Comparison of ENCODE assay signal across 29 mouse cellular contexts in the genomic region with DNA sequence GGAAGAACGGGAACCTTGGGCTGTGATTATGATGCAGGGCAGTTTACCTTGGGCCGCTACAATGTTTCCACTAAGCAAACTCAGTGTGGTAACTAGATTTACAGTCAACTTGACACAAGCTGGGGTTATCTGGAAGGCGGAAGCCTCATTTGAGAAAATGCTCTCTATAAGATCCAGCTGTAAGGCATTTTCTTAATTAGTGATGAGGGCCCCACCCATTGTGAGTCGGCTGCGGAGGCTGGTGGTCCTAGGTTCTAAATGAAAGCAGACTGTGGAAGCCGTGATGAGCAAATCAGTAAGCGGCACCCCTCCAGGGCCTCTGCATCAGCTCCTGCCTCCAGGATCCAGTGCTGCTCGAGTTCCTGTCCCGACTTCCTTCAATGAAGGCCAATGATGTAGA.
DNase-seq lines count a peak whose midpoint lies in the region; ATAC-seq and TF ChIP-seq lines count a peak whose summit lies in the region.
"Had no signal": no experiment of that assay in that cellular context is flagged by ENCODE, and none has a peak within 500 bp of the region (broad histone marks: within the 10 kb centered on the region; RNA-seq: fewer than 3 reads in every experiment).

No protein-coding gene starts in this region.

- peak overlapping the region; percentile 34; the same call in 1 of the 2 replicates for H3K27ac ChIP-seq in kidney, embryonic 15.5 days
- peak overlapping the region; percentile 58; the same call in 1 of the 2 replicates for H3K27ac ChIP-seq in testis, adult 2 months (ENCODE audit: control insufficient read depth, insufficient read depth, low read depth, low read length)
- H3K27ac ChIP-seq: heart, embryonic 15.5 days; hindbrain, embryonic 12.5 days; hindbrain, postnatal 0 days; intestine, embryonic 15.5 days; left cerebral cortex, adult 2 months; liver, embryonic 12.5 days; macrophage; midbrain, embryonic 13.5 days; neural tube, embryonic 13.5 days; stomach, postnatal 0 days had no signal

- no peak overlapping the region for H3K4me3 ChIP-seq in kidney, embryonic 15.5 days (replicated peaks)
- H3K4me3 ChIP-seq in testis, adult 2 months (ENCODE audit: control insufficient read depth, low read depth, low read length): no peak overlapping the region
- H3K4me3 ChIP-seq: heart, embryonic 10.5 days; heart, embryonic 15.5 days; hindbrain, embryonic 12.5 days; intestine, embryonic 15.5 days; left cerebral cortex, adult 2 months; liver, embryonic 12.5 days; midbrain, embryonic 13.5 days; neural tube, embryonic 13.5 days had no signal

- 45% methylated on average over 9 of the region's 9 CpGs for WGBS in kidney, embryonic 15.5 days

- TF ChIP-seq POLR2A in testis, adult 2 months (IDR thresholded peaks at IDR 0.05; ENCODE audit: control insufficient read depth, low read depth, low read length): no peak

- no peaks in the 10 kb centered on the region for H3K27me3 ChIP-seq in kidney, embryonic 15.5 days
- H3K27me3 ChIP-seq in testis, adult 2 months (ENCODE audit: control insufficient read depth, insufficient read depth, low read length): no peaks in the 10 kb centered on the region
- H3K27me3 ChIP-seq: heart, embryonic 15.5 days; hindbrain, embryonic 12.5 days; intestine, embryonic 15.5 days; liver, embryonic 12.5 days; neural tube, embryonic 13.5 days had no signal

- ATAC-seq in kidney, embryonic 15.5 days (replicated peaks; ENCODE audit: low FRiP score): no peak
- ATAC-seq: forebrain, embryonic 14.5 days; hindbrain, postnatal 0 days; intestine, embryonic 15.5 days; liver, embryonic 12.5 days; liver, postnatal 0 days; lung, postnatal 0 days; midbrain, embryonic 13.5 days; Patski had no signal

- DNase-seq in adrenal gland, postnatal 14 days: peak; percentile 47
- no peak for DNase-seq in adrenal gland, postnatal 10 days
- DNase-seq in kidney, postnatal 14 days: no peak
- DNase-seq in testis, postnatal 10 days (ENCODE audit: low spot score): no peak
- DNase-seq in c-Kit-positive CD71-positive TER-119-positive erythroid progenitor cells, embryonic 14.5 days (ENCODE audit: low spot score): no peak
- no peak for DNase-seq in thymus, postnatal 25 days
- DNase-seq: cerebellum, adult 11-12 months; cerebellum, adult 9-11 months; gastrocnemius, postnatal 14 days; heart, postnatal 36 days; kidney, postnatal 10 days; liver, postnatal 0 days; right cerebral cortex, postnatal 4 days had no signal

- H3K9ac ChIP-seq in kidney, embryonic 15.5 days: no peak overlapping the region
- H3K9ac ChIP-seq: heart, embryonic 15.5 days; hindbrain, embryonic 12.5 days; intestine, embryonic 15.5 days; liver, embryonic 12.5 days; liver, postnatal 0 days; midbrain, embryonic 13.5 days; neural tube, embryonic 13.5 days had no signal

- no peak for TF ChIP-seq CTCF in testis, adult 2 months (IDR thresholded peaks at IDR 0.05; ENCODE audit: control insufficient read depth, insufficient read depth, insufficient replicate concordance, low read depth, low read length)

- H3K4me2 ChIP-seq in kidney, embryonic 15.5 days: no peak overlapping the region
- H3K4me2 ChIP-seq: heart, embryonic 15.5 days; hindbrain, embryonic 12.5 days; intestine, embryonic 15.5 days; liver, embryonic 12.5 days; midbrain, embryonic 13.5 days; neural tube, embryonic 13.5 days had no signal

- H3K9me3 ChIP-seq in kidney, embryonic 15.5 days (replicated peaks): no peaks in the 10 kb centered on the region
- H3K9me3 ChIP-seq: heart, embryonic 10.5 days; heart, embryonic 15.5 days; hindbrain, embryonic 12.5 days; intestine, embryonic 15.5 days; liver, embryonic 12.5 days; midbrain, embryonic 13.5 days; neural tube, embryonic 13.5 days had no signal

- peaks cover 34% of the 10 kb centered on the region for H3K4me1 ChIP-seq in kidney, embryonic 15.5 days
- peaks cover 2% of the 10 kb centered on the region; the same call in 1 of the 2 replicates for H3K4me1 ChIP-seq in testis, adult 2 months (ENCODE audit: control insufficient read depth, insufficient read depth, low read length)

- no peaks in the 10 kb centered on the region for H3K36me3 ChIP-seq in kidney, embryonic 15.5 days
- H3K36me3 ChIP-seq in testis, adult 2 months (ENCODE audit: control insufficient read depth, insufficient read depth, low read length): no peaks in the 10 kb centered on the region
- H3K36me3 ChIP-seq: heart, embryonic 10.5 days; heart, embryonic 15.5 days; hindbrain, embryonic 12.5 days; intestine, embryonic 15.5 days; liver, embryonic 12.5 days; midbrain, embryonic 13.5 days; neural tube, embryonic 13.5 days had no signal
